Mouse (Mus musculus) spleen, adult 2 months (tissue): ENCODE data around the gene Ivd.

ENCODE experiments used
- CTCF ChIP-seq: fragments of 200-500 bp; IDR thresholded peaks from 2 replicates; pipeline ENCODE4 v1.5.1; 2011; ENCODE audit warnings: mild to moderate bottlenecking, inconsistent platforms; ENCODE audit not compliant: insufficient read depth, insufficient read length, insufficient replicate concordance; ENCODE audit errors: extremely low read depth
- POLR2A ChIP-seq: fragments of 200-500 bp; IDR thresholded peaks from 2 replicates; pipeline ENCODE4 v1.6.1; 2011; ENCODE audit warnings: low read depth, low read length, inconsistent platforms

GRCm38 (mm10) chr2:118916436-118916835 lies 54.7 kb downstream of the Ivd start:
- TF ChIP-seq CTCF (no peak), POLR2A (no peak)
